Mouse (Mus musculus) large intestine, adult 2 months (tissue): ENCODE data around the gene E330009J07Rik. TPM values are rescaled to one million over a fixed set of nuclear protein-coding genes. Genes with fewer than 3 reads are reported as not detected.

Experiments used
- DNase-seq: peaks from one replicate; pipeline ENCODE4 v3.0.0-alpha.2; 2012; ENCODE audit warnings: low read depth, low spot score
- WGBS: fragments of 180-500 bp; shearing (Covaris S2); methylation state at CpG from one replicate; pipeline ENCODE4 v1.1.7; 2018; 5-methylcytosine and 5-hydroxymethylcytosine counted together
- polyA plus RNA-seq: library from polyadenylated mRNA; depleted of rRNA; stranded (reverse); fragments of >200 nt; gene quantifications from 2 replicates; pipeline ENCODE4 v1.2.3, GENCODE M21; 2012; rRNA removed

The E330009J07Rik gene
- polyA plus RNA-seq = 2.9 and 5.7 TPM in 2 replicates

DNA sequence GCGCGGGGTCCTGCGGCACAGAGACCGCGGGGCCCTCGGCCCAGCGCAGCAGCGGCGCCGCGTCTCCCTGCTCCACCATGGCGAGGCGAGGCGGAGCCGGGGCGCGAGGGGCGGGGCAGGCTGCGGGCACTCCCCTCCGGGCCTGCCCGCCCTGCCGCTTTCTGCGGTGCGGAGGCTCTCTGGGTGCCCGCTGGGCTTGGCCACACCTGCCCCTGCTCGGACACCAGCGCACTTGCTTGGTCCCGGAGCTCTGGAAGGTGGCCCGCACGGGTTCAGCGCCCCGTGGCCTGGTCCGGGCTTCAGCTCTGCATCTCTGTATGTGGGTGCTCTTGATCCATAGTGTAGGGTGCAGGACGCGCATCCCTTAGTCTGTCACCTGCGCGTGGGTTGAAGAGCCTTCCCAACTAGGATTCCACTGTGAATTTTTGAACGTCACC lies at the start of gene E330009J07Rik:
Gene E330009J07Rik, minus strand, starts transcription at position 89 of the 437 bp plus-strand sequence.
- no peak for DNase-seq
- under 1% methylated on average over 38 of the region's 38 CpGs for WGBS

DNA sequence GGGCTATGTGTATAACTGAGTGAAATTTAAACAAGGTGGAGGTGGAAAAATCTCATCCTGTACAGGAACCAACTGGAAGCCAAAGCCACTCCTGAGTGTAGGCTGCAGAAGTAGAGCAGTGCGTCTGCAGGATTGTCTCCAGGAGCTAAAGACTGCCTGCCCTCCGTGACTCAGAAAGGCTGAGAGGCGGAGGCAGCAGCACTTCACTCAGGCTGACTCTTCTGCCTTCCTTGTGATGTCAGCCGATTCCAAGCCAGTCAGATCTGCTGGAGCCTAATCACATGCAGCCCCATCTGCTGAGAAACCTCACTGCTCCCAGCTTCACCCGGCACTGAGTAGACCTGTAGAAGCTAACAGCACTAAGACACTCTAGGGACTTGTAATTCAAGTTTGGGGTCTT lies 46.4 kb upstream of the E330009J07Rik start:
- 92% methylated on average over 5 of the region's 5 CpGs for WGBS

DNA sequence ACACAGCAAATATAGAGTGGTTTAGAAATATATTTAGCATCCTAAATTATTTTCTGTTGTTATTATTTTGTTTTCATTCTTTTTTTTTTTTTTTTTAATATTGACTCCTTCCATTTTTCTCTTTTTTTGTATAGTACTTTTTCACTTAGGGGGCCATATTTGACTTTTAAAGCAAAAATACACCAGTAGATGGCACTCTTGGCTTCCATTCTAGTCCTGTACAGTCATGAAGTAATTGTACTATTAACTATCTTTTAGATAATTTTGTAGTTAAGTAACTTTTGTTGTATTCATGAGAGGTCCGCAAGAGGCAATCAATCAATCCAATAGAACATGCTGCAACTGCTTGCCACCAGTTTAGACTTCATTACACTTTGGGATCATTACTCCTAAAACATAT lies 43.8 kb upstream of the E330009J07Rik start:
- 80% methylated on average over 1 of the region's 1 CpGs for WGBS
- no peak for DNase-seq

More for the DNA sequence above, 46.4 kb upstream of the E330009J07Rik start:
- DNase-seq = no peak

GRCm38 (mm10) chr6:40476132-40476531 lies 40.2 kb upstream of the E330009J07Rik start:
- WGBS = 84% methylated on average over 4 of the region's 4 CpGs
- no peak for DNase-seq

DNA sequence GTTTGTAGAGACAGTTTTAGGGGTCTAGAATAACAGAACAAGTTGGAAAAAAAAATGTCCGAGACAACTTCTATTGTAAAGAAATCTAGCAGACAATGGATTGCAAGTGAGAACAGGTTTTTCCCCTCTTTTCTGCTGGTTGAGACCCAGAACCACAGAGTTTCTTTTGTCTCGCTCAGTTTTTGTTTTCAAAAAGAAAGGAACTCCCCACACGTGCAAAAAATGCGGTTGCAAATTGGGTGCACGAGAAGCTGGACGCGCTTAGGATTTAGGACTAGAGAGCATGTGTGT lies 35.7 kb upstream of the E330009J07Rik start:
- under 1% methylated on average over 7 of the region's 7 CpGs for WGBS
- peak; percentile 11 for DNase-seq

- DNase-seq = peak; percentile 77
- WGBS = under 1% methylated on average over 54 of the region's 54 CpGs
Observed at GRCm38 (mm10) chr6:40470916-40471719, 35.2 kb upstream of the E330009J07Rik start, which contains the start of gene Ssbp1. TSS of gene Ssbp1 (plus strand) at chr6:40471352.

DNA sequence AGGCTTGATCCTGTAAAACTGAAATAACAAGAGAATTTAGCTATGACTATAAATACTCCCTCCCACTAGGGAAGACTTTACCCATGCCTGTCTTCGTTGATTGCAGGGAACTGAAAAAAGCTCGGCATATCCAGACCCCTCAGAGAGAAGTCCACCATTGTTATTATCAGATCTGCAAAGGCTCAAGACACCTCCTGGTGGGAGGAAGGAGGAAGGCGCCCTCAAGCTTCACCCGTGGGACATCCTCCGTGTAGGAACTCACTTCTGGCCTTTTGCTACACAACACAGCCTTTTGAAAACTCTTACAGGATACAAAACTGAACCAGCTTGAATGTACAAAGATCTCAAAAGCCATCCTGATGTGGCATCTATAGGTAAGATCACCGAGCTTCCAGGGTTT lies 29.8 kb upstream of the E330009J07Rik start:
- DNase-seq = no peak
- 56% methylated on average over 6 of the region's 6 CpGs for WGBS

- 12% methylated on average over 7 of the region's 7 CpGs for WGBS
Observed at GRCm38 (mm10) chr6:40454436-40455041, 18.6 kb upstream of the E330009J07Rik start.

GRCm38 (mm10) chr6:40448626-40449025 lies 12.7 kb upstream of the E330009J07Rik start:
- DNase-seq = no peak

More at GRCm38 (mm10) chr6:40454436-40455041, 18.6 kb upstream of the E330009J07Rik start:
- no peak for DNase-seq

DNA sequence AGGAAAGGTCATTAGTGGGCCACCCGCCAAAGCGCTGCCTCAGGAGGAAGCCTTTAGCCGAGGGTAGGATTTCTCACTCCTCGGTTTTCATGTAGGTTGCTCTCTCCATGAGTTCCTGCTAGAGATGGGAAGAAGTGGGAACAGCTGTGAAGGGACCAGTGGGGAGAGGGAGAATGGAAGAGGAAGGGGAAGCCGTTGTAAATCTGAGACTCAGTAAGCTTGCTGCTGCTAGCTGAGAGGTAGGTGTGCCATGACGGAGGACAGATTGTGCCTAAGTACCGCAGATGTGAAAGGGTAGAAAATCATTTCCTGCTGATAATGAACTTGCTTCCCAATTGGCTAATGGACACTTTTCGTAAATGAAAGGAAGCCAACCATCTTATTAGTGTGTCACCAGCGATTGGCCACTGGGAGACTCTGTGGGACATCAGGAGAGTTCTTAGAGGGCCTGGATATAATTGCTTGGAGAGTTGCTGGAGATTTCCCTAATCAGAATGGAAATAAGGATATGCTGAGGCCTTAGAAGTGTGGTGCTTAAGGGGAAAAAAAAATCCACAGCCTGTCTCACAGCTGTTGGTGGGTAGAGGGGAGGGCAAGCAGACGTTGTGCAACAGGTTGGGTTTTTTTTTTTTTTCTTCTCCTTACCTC lies 7.5 kb upstream of the E330009J07Rik start:
- DNase-seq = no peak
- WGBS = 33% methylated on average over 10 of the region's 10 CpGs

DNA sequence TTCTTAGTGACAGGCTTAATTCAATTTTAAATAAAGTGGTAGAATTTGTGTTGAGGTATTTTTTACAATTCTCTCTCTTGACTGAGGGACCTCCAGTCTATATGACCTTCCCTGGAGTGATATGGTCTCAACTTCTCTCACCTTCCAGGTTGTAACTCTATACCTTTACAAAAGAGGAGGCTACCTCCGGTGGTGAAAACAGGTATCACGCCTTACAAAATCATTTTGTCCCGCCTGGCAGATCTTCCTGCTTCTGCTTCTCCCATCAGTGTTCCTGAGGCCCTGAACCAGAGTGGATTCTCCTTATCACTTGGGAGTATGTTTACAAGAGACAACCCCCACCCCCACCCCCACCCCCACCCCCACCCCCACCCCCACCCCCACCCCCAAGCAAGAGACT lies 5.8 kb upstream of the E330009J07Rik start:
- 16% methylated on average over 3 of the region's 3 CpGs for WGBS
- no peak for DNase-seq

DNA sequence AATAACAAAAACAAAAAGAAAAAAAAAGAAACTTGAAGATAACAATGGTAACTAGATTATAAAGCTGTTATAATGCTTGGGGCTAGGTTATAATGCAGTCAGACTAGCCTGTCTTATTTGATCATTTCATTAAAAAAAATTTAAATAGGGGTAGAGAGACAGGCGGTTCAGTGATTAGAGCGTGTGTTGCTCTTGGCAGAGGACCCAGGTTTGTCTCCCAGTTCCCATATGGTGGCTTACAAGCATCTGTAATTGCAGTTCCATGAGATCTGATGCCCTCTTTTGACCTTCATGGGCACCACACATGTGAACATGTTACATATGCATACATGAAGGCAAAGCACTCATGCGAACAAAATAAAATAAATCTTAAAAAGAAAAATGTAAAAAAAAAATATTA lies 5.3 kb upstream of the E330009J07Rik start:
- no peak for DNase-seq
- 46% methylated on average over 3 of the region's 3 CpGs for WGBS

DNA sequence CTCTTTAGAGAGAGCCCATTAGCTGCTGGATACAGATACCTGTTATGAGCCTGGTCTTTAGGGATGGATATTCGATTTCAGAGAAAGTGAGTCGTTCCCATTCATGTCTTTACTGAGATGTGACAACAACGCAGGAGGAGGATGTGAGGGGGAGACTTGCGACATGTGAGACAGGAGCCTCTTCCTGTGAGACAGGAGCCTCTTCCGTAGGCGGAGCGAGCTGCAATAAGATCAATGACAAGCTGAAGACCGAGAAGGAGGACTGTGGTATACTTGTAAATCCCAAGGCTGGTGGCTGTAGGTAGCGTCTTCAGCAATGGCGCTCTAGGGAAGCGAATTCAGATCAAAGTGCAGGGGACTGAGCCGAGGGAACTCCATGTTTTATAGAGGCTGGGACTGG lies 3.8 kb upstream of the E330009J07Rik start:
- 39% methylated on average over 12 of the region's 12 CpGs for WGBS
- no peak for DNase-seq

DNA sequence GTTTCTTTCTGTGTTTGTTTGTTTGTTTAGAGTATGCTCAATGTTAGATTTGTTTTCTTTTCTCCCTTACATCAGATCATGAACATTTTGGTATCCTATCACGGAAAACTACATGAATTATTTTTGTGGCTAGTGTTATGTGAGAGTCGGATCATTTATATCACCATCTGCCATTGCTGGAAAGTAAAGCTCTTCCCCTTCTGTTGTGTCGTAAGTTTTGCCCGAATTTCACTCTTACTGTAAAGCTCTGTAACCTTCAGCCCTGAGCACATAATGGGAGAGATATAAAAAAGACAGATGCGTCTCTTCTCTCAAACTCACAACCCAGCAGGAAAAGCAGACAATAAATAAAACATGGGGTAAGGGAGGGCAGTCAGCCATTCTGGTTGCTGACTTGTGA lies 3.0 kb upstream of the E330009J07Rik start, which contains the start of gene Wee2:
Gene Wee2, plus strand, starts transcription at position 153 of the 400 bp plus-strand sequence.
- DNase-seq = no peak
- WGBS = 60% methylated on average over 5 of the region's 5 CpGs

GRCm38 (mm10) chr6:40435151-40436046 lies 536 bp downstream of the E330009J07Rik start:
- 1% methylated on average over 71 of the region's 72 CpGs for WGBS
- no peak for DNase-seq

DNA sequence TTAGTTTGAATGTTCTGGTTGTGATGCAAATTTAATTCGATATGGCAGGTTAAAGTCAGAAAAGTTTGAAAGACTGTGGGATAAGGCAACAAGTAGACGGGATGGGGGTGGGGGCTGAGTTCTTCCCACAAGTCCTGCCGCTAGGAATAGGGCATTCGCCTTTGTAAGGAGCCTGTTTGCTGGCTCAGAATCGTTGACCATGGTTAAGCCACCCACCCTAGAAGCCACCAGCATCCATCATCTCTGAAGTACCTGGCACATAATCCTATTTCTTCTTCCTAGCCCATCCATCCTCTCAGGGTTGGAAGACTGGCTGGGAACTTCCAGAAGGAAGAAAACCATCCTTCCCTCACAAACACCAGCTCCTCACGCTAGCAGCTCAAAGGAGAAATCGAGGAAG lies 1.2 kb downstream of the E330009J07Rik start:
- 42% methylated on average over 7 of the region's 7 CpGs for WGBS

DNA sequence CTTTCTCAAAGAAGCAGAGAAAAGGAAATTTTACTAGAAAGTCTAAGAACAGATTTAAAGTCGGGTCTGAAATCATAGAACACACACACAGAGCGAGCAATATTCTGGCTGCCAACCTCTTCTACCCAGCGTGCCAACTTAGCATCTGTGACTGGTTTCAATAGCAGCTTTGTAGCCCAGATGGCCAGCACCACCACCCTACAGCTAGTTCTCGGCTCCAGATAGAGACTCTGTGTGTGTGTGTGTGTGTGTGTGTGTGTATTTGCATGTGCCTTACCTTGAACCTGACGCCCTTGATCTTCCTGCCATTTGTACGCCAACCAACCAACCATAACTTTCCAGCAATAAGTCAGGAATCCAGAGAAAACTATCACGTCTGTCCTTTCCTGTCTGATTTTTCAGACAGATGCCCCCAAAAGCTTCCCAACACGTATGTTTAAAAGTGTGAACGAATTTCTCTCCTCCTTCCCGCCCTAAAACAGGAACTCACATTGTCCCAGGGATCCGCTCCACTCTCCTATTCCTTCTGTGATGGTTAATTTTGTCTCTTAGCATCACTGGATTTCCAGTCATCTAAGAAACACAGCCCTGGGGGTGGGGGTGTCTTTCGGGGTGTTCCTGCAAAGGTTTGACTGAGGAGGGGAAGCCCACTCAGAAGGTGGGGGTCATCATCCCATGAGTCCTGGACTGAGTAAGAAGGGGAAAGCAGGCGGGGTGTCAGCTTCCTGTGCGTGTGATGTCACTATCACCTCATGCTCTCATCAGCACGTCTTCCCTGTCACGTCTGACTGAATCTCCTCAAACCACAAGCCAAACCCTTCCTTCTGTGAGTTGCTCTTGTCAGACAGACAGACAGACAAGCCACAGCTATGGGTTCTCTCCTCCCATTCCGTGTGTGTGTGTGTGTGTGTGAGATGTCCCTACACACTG lies 3.3 kb downstream of the E330009J07Rik start:
- WGBS = 86% methylated on average over 17 of the region's 17 CpGs
- DNase-seq = no peak

More for the DNA sequence above, 1.2 kb downstream of the E330009J07Rik start:
- DNase-seq = no peak

DNA sequence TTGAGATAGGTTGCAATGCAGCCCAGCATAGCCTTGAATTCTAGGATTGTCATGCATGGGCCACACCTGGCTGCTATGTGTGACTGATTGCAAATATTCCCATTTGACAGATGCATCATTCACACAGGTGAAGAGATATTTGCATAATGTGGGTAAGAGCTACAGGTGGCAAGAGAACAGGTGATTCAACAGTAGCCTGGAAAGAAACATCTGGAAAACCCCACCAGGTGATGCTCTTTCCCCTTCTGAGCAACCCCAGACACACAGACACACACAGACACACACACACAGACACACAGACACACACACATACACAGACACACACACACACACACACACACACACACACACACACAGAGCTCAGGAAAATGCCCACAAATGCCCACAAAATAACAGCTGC lies 4.1 kb downstream of the E330009J07Rik start:
- DNase-seq = no peak

- WGBS = 35% methylated on average over 4 of the region's 4 CpGs
- peak; percentile 75 for DNase-seq
Observed at GRCm38 (mm10) chr6:40431356-40431755, 4.6 kb downstream of the E330009J07Rik start.
